Mouse (Mus musculus) heart, adult 2 months (tissue): ENCODE results near the gene Neurog1.

Source experiments
- CTCF ChIP-seq: fragments of 200-600 bp; IDR thresholded peaks from 2 replicates; pipeline ENCODE4 v1.8.1; 2022; ENCODE audit warnings: antibody characterized with exemption, mild to moderate bottlenecking, moderate library complexity
- EP300 ChIP-seq: fragments of 200-500 bp; IDR thresholded peaks from 2 replicates; pipeline ENCODE4 v1.6.1; 2011; ENCODE audit warnings: low read depth, low read length, control low read depth; ENCODE audit not compliant: insufficient read depth
- POLR2A ChIP-seq: fragments of 200-500 bp; IDR thresholded peaks from 2 replicates; pipeline ENCODE4 v1.6.1; 2011; ENCODE audit warnings: mild to moderate bottlenecking, low read depth, low read length, control low read depth; ENCODE audit not compliant: insufficient read depth

DNA sequence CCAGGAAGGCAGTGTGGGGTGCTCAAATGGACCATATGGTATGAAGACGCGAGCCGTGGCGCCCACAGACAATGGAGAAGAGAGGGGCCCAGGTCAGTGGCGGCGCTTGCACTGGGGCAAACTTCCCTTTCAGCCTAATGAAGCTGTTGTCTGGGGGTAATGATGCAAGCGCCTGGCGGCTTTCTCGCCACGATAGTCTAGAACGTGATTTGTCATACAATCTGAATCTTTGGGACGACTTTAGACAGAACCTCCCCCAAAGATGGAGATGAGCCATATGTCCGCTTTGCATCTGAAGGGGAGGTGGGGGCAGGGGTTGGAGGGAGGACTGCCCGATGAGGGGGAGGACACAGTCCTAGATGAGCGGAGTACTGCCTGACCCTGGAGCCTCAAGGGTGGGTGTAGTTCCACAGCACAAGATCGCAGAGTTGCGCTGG is 8.4 kb upstream of the Neurog1 start:
- no peak for TF ChIP-seq CTCF
- no peak for TF ChIP-seq POLR2A
- no peak for TF ChIP-seq EP300
